Mouse (Mus musculus) MEL (cell line): ENCODE measurements around the gene Creb3l2. TPM values are rescaled to one million over a fixed set of nuclear protein-coding genes. Genes with fewer than 3 reads are reported as not detected.
A peak's percentile ranks its signal among the peaks of the same experiment; 100 is the strongest.

Experiments used
- DNase-seq: peaks from one replicate; pipeline ENCODE4 v3.0.0; 2011; ENCODE audit warnings: low read depth, low spot score
- H3K27ac ChIP-seq: 2 replicates; pipeline ENCODE4 v1.5.1; 2012; ENCODE audit warnings: low read depth, mild to moderate bottlenecking, control low read depth, low read length, moderate library complexity; ENCODE audit not compliant: control insufficient read depth
- H3K27me3 ChIP-seq, 2 experiments: fragments of 150-350 bp in 1 of 2; sonication (generic) in 1 of 2; 2 replicates each; pipeline ENCODE4 v1.6.1; 2012; ENCODE audit warnings: low read length in 2 of 2, mild to moderate bottlenecking in 2 of 2, improper control_type of control experiment in 1 of 2, moderate library complexity in 1 of 2; ENCODE audit not compliant: insufficient read depth in 2 of 2, control insufficient read depth in 1 of 2
- H3K36me3 ChIP-seq, 2 experiments: 2 replicates each; pipeline ENCODE4 v1.6.1; 2012 to 2014; ENCODE audit warnings: low read length in 2 of 2, improper control_type of control experiment in 1 of 2, inconsistent platforms in 1 of 2, mild to moderate bottlenecking in 1 of 2; ENCODE audit not compliant: insufficient read depth in 2 of 2, control insufficient read depth in 1 of 2
- H3K4me1 ChIP-seq, 2 experiments: fragments of 150-350 bp in 1 of 2; sonication (generic) in 1 of 2; 2 replicates each; pipeline ENCODE4 v1.6.1; 2012; ENCODE audit warnings: low read length in 2 of 2, improper control_type of control experiment in 1 of 2, mild to moderate bottlenecking in 1 of 2; ENCODE audit not compliant: insufficient read depth in 2 of 2, control insufficient read depth in 1 of 2
- H3K4me3 ChIP-seq, 2 experiments: fragments of 150-350 bp in 1 of 2; sonication (generic) in 1 of 2; 2 replicates each; pipeline ENCODE4 v1.5.1; 2012; ENCODE audit warnings: low read depth in 2 of 2, low read length in 2 of 2, mild to moderate bottlenecking in 2 of 2, moderate library complexity in 2 of 2, control low read depth in 1 of 2, improper control_type of control experiment in 1 of 2; ENCODE audit not compliant: control insufficient read depth in 1 of 2, insufficient read depth in 1 of 2
- H3K79me2 ChIP-seq: 2 replicates; pipeline ENCODE4 v1.6.1; 2012; ENCODE audit warnings: mild to moderate bottlenecking, low read length, moderate library complexity; ENCODE audit not compliant: control insufficient read depth, poor library complexity, insufficient read depth
- H3K9ac ChIP-seq: 2 replicates; pipeline ENCODE4 v1.6.1; 2012; ENCODE audit warnings: low read depth, mild to moderate bottlenecking, control low read depth, low read length, moderate library complexity; ENCODE audit not compliant: control insufficient read depth, poor library complexity, severe bottlenecking
- H3K9me3 ChIP-seq: fragments of 150-350 bp; sonication (generic); replicated peaks from 2 replicates; pipeline ENCODE4 v1.6.1; 2012; ENCODE audit warnings: mild to moderate bottlenecking, low read length, improper control_type of control experiment, moderate library complexity; ENCODE audit not compliant: insufficient read depth
- BHLHE40 ChIP-seq: IDR thresholded peaks from 2 replicates; pipeline ENCODE4 v1.6.1; 2012; ENCODE audit warnings: low read depth, mild to moderate bottlenecking, inconsistent platforms, low read length, improper control_type of control experiment, borderline replicate concordance
- CHD2 ChIP-seq: IDR thresholded peaks from 2 replicates; pipeline ENCODE4 v1.6.1; 2011; ENCODE audit warnings: low read length, improper control_type of control experiment
- CTCF ChIP-seq, 3 experiments: IDR thresholded peaks in 2 of 3; conservative IDR thresholded peaks in 1 of 3; 2 replicates each; pipeline ENCODE4 v1.5.1; 2011 to 2012; ENCODE audit warnings: low read length in 3 of 3, low read depth in 2 of 3, mild to moderate bottlenecking in 2 of 3, improper control_type of control experiment in 1 of 3, inconsistent platforms in 1 of 3, mixed read lengths in 1 of 3, moderate library complexity in 1 of 3; ENCODE audit not compliant: control insufficient read depth in 1 of 3, insufficient read depth in 1 of 3, poor library complexity in 1 of 3, severe bottlenecking in 1 of 3
- E2F4 ChIP-seq: IDR thresholded peaks from 2 replicates; pipeline ENCODE4 v1.6.1; 2011; ENCODE audit warnings: low read depth, low read length, improper control_type of control experiment, borderline replicate concordance
- ELF1 ChIP-seq: IDR thresholded peaks from 2 replicates; pipeline ENCODE4 v1.6.1; 2014; ENCODE audit warnings: low read depth, mild to moderate bottlenecking, inconsistent platforms, low read length, improper control_type of control experiment, moderate library complexity
- EP300 ChIP-seq, 2 experiments: IDR thresholded peaks; 2 replicates each; pipeline ENCODE4 v1.6.1; 2011; ENCODE audit warnings: improper control_type of control experiment in 2 of 2, low read length in 2 of 2, low read depth in 1 of 2, mild to moderate bottlenecking in 1 of 2
- ETS1 ChIP-seq: IDR thresholded peaks from 2 replicates; pipeline ENCODE4 v1.6.1; 2012; ENCODE audit warnings: low read depth, mild to moderate bottlenecking, inconsistent platforms, low read length, improper control_type of control experiment, moderate library complexity
- GABPA ChIP-seq: IDR thresholded peaks from 2 replicates; pipeline ENCODE4 v1.6.1; 2012; ENCODE audit warnings: low read depth, mild to moderate bottlenecking, inconsistent platforms, low read length, improper control_type of control experiment, moderate library complexity
- MAFK ChIP-seq: IDR thresholded peaks from 2 replicates; pipeline ENCODE4 v1.6.1; 2011; ENCODE audit warnings: low read depth, mild to moderate bottlenecking, low read length, improper control_type of control experiment, borderline replicate concordance
- MAZ ChIP-seq: IDR thresholded peaks from 2 replicates; pipeline ENCODE4 v1.6.1; 2012; ENCODE audit warnings: low read depth, mild to moderate bottlenecking, inconsistent platforms, low read length, improper control_type of control experiment
- MEF2A ChIP-seq: IDR thresholded peaks from 2 replicates; pipeline ENCODE4 v1.6.1; 2014; ENCODE audit warnings: low read depth, mild to moderate bottlenecking, inconsistent platforms, low read length, improper control_type of control experiment; ENCODE audit not compliant: poor library complexity, insufficient replicate concordance, severe bottlenecking; ENCODE audit errors: extremely low read depth
- MXI1 ChIP-seq: IDR thresholded peaks from 2 replicates; pipeline ENCODE4 v1.6.1; 2011; ENCODE audit warnings: mild to moderate bottlenecking, low read depth, low read length, improper control_type of control experiment
- MYC ChIP-seq: IDR thresholded peaks from 2 replicates; pipeline ENCODE4 v1.6.1; 2011; ENCODE audit warnings: low read depth, mild to moderate bottlenecking, low read length, improper control_type of control experiment, moderate library complexity
- NRF1 ChIP-seq: IDR thresholded peaks from 2 replicates; pipeline ENCODE4 v1.6.1; 2014; ENCODE audit warnings: low read depth, mild to moderate bottlenecking, inconsistent platforms, low read length, improper control_type of control experiment, moderate library complexity; ENCODE audit not compliant: poor library complexity, insufficient read depth, severe bottlenecking
- POLR2AphosphoS2 ChIP-seq: IDR thresholded peaks from 2 replicates; pipeline ENCODE4 v1.6.1; 2011; ENCODE audit warnings: low read length, improper control_type of control experiment
- TAL1 ChIP-seq: IDR thresholded peaks from 2 replicates; pipeline ENCODE4 v1.6.1; 2012; ENCODE audit warnings: mild to moderate bottlenecking, inconsistent platforms, low read length, moderate library complexity, mixed read lengths
- TCF12 ChIP-seq: IDR thresholded peaks from 2 replicates; pipeline ENCODE4 v1.6.1; 2014; ENCODE audit warnings: low read depth, mild to moderate bottlenecking, inconsistent platforms, low read length, improper control_type of control experiment, moderate library complexity
- USF1 ChIP-seq: IDR thresholded peaks from 2 replicates; pipeline ENCODE4 v1.6.1; 2014; ENCODE audit warnings: low read depth, mild to moderate bottlenecking, inconsistent platforms, low read length, improper control_type of control experiment, moderate library complexity
- ZKSCAN1 ChIP-seq: IDR thresholded peaks from 2 replicates; pipeline ENCODE4 v1.6.1; 2012; ENCODE audit warnings: low read depth, mild to moderate bottlenecking, inconsistent platforms, low read length, improper control_type of control experiment, moderate library complexity
- ZMIZ1 ChIP-seq: IDR thresholded peaks from 2 replicates; pipeline ENCODE4 v1.6.1; 2012; ENCODE audit warnings: low read depth, mild to moderate bottlenecking, inconsistent platforms, low read length, improper control_type of control experiment, moderate library complexity
- polyA plus RNA-seq, 2 experiments: library from polyadenylated mRNA; stranded (reverse) in 1 of 2; unstranded in 1 of 2; fragments of >175 nt in 1 of 2; fragments of >200 nt in 1 of 2; gene quantifications; 2 replicates each; pipeline versions ENCODE4 v1.2.1 to v1.2.4; 2012; ENCODE audit warnings: low replicate concordance in 2 of 2, low read depth in 1 of 2; ENCODE audit not compliant: insufficient read length in 2 of 2, insufficient read depth in 1 of 2, missing spikeins in 1 of 2
- total RNA-seq: library from RNA; depleted of rRNA; stranded (reverse); fragments of 300-350 nt; gene quantifications from 2 replicates; pipeline ENCODE4 v1.2.3, GENCODE M21; 2012

Gene Creb3l2
- total and polyA plus RNA-seq, 3 experiments, result not detected

DNA sequence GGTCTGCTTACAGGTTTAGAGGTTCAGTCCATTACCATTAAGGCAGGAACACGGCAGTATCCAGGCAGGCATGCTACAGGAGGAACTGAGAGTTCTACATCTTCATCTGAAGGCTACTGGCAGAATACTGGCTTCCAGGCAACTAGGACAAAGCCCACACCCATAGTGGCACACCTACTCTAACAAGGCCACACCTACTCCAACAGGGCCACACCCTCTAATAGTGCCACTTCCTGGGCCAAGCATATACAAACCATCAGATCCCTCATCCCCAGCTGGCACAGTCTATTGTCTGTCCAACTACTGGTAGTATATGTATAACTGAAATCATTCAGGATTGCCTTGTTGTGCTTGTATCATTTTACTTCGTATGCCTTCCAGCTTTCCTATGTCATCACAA lies 36.5 kb upstream of the Creb3l2 start:
- TF ChIP-seq MEF2A (no peak), ELF1 (no peak), CHD2 (no peak), EP300 (IDR thresholded peaks at IDR 0.05; ENCODE audit: low read depth in 1 of 2, low read length in 2 of 2) (no peak), POLR2AphosphoS2 (no peak), ETS1 (no peak), MAZ (no peak), NRF1 (no peak), USF1 (no peak), E2F4 (no peak), ZKSCAN1 (no peak), TAL1 (no peak), MXI1 (no peak), TCF12 (no peak), MAFK (no peak), BHLHE40 (no peak), GABPA (no peak), ZMIZ1 (no peak), MYC (no peak)
- H3K27me3 ChIP-seq, result no peaks in the 10 kb centered on the region

DNA sequence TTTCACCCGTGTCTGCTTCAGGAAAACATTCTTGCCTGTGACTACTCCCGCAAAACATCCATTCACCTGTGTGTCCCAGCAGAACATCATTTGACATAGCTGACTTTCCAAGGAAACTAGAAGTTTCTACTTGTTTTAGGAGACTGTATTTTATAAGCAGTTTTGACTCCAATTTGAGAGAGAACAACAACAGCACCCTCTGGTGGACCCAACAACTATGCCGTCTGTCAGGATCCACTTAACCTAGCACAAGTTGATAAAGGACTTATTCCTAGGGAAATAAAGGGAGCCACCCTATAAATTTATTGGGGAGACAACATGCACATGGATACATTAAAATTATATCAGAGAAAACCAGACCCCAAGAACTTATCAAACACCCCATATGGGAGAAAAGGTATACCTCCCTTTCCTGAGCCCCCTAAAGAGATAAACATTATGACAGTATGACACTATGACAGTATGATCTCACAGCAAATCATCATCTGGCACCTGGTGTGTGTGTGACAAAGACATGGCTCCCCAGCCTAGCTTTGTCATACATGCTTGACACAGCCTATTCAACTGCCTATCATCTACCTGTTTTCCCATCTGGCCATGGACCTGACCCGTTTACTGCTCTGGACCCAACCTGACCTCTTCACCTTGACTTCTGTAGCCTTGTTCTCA lies 31.9 kb upstream of the Creb3l2 start:
- TF ChIP-seq ELF1, result no peak
- no peak for TF ChIP-seq POLR2AphosphoS2
- TF ChIP-seq CTCF (IDR thresholded peaks at IDR 0.05 in 2 of 3, conservative IDR thresholded peaks at IDR 0.05 in 1 of 3; ENCODE audit: control insufficient read depth in 1 of 3, insufficient read depth in 1 of 3, low read depth in 2 of 3, low read length in 3 of 3, poor library complexity in 1 of 3, severe bottlenecking in 1 of 3), result peak in 1 of 3 experiments; percentile 11; a peak in 1 of 6 replicates
- no peak for TF ChIP-seq EP300 (IDR thresholded peaks at IDR 0.05; ENCODE audit: low read depth in 1 of 2, low read length in 2 of 2)
- no peak for TF ChIP-seq MAFK
- no peak overlapping the region for H3K27ac ChIP-seq
- no peaks in the 10 kb centered on the region for H3K79me2 ChIP-seq
- H3K4me3 ChIP-seq, result no peak overlapping the region
- H3K9me3 ChIP-seq, result no peaks in the 10 kb centered on the region
- no peaks in the 10 kb centered on the region for H3K4me1 ChIP-seq
- peak; percentile 3 for DNase-seq
- no peak overlapping the region for H3K9ac ChIP-seq
- no peaks in the 10 kb centered on the region for H3K27me3 ChIP-seq
- no peaks in the 10 kb centered on the region for H3K36me3 ChIP-seq

More for the DNA sequence above, 36.5 kb upstream of the Creb3l2 start:
- no peak for DNase-seq
- no peak overlapping the region for H3K27ac ChIP-seq
- no peak overlapping the region for H3K9ac ChIP-seq
- no peaks in the 10 kb centered on the region for H3K9me3 ChIP-seq
- no peaks in the 10 kb centered on the region for H3K36me3 ChIP-seq
- H3K79me2 ChIP-seq, result no peaks in the 10 kb centered on the region
- H3K4me3 ChIP-seq, result no peak overlapping the region
- H3K4me1 ChIP-seq, result no peaks in the 10 kb centered on the region
